Mouse (Mus musculus) intestine, embryonic 14.5 days (tissue): ENCODE results near the gene Saa4. TPM values are rescaled to one million over a fixed set of nuclear protein-coding genes. Genes with fewer than 3 reads are reported as not detected.

ENCODE experiments used
- ATAC-seq: fragments of 200-750 bp; cut with Nextera tagmentation; replicated peaks from 2 replicates; pipeline ENCODE4 v1.8.0; 2017; ENCODE audit warnings: low read depth, moderate number of reproducible peaks, moderate TSS enrichment, moderate library complexity; ENCODE audit not compliant: low FRiP score, low TSS enrichment
- DNase-seq: peaks from one replicate; pipeline ENCODE4 v3.0.0-alpha.2; 2018; ENCODE audit warnings: low spot score
- H3K27ac ChIP-seq: fragments of 300-500 bp; sonication (generic); 2 replicates; pipeline ENCODE4 v1.5.1; 2014; ENCODE audit warnings: low read depth, mild to moderate bottlenecking, control low read depth
- H3K27me3 ChIP-seq: fragments of 300-500 bp; sonication (generic); replicated peaks from 2 replicates; pipeline ENCODE4 v1.6.1; 2014; ENCODE audit warnings: low read length, control low read depth; ENCODE audit not compliant: control insufficient read depth, insufficient read depth
- H3K36me3 ChIP-seq: fragments of 300-500 bp; sonication (generic); 2 replicates; pipeline ENCODE4 v1.6.1; 2014; ENCODE audit warnings: low read length, control low read depth; ENCODE audit not compliant: control insufficient read depth, insufficient read depth
- H3K4me1 ChIP-seq: fragments of 300-500 bp; sonication (generic); replicated peaks from 2 replicates; pipeline ENCODE4 v1.6.1; 2014; ENCODE audit warnings: low read length, control low read depth, mixed read lengths; ENCODE audit not compliant: control insufficient read depth, insufficient read depth
- H3K4me2 ChIP-seq: fragments of 300-500 bp; sonication (generic); 2 replicates; pipeline ENCODE4 v1.6.1; 2014; ENCODE audit warnings: low read length
- H3K4me3 ChIP-seq: fragments of 300-500 bp; sonication (generic); 2 replicates; pipeline ENCODE4 v1.5.1; 2014; ENCODE audit warnings: low read depth, low read length, control low read depth, mixed read lengths
- H3K9ac ChIP-seq: fragments of 300-500 bp; sonication (generic); 2 replicates; pipeline ENCODE4 v1.6.1; 2014; ENCODE audit warnings: mild to moderate bottlenecking, low read length
- H3K9me3 ChIP-seq: fragments of 300-500 bp; sonication (generic); 2 replicates; pipeline ENCODE4 v1.6.1; 2016; ENCODE audit warnings: low read length, control low read depth; ENCODE audit not compliant: control insufficient read depth
- WGBS: fragments of 180-500 bp; shearing (Covaris S2); extraction: QIAGEN DNeasy Blood & Tissue Kit; methylation state at CpG from one replicate; pipeline ENCODE4 v1.1.7; 2014; 5-methylcytosine and 5-hydroxymethylcytosine counted together
- polyA plus RNA-seq: library from polyadenylated mRNA; unstranded; fragments of >200 nt; fragmentation: Nextera tagmentation; extraction: Ambion mirVana; gene quantifications from 2 replicates; pipeline ENCODE4 v1.2.1, GENCODE M21; 2014

The Saa4 gene
- polyA plus RNA-seq, 1 experiment from 2014 or later, result not detected

- Histone ChIP-seq H3K27me3 (0 out of 2 replicates have a peak, but pooled peaks cover 3% of the 10 kb centered on the region), H3K27ac (no peak overlapping the region), H3K4me1 (no peaks in the 10 kb centered on the region), H3K9ac (no peak overlapping the region), H3K4me2 (no peak overlapping the region), H3K36me3 (no peaks in the 10 kb centered on the region), H3K9me3 (no peaks in the 10 kb centered on the region), H3K4me3 (no peak overlapping the region)
- 93% methylated on average over 6 of the region's 6 CpGs for WGBS
- no peak for DNase-seq
- no peak for ATAC-seq
Measured at GRCm38 (mm10) chr7:46723354-46723753, 9.0 kb downstream of the Saa4 start.

- DNase-seq (no peak), ATAC-seq (no peak)
- 79% methylated on average over 9 of the region's 9 CpGs for WGBS
- H3K27me3 ChIP-seq, result 0 out of 2 replicates have a peak, but pooled peaks cover 3% of the 10 kb centered on the region
- no peak overlapping the region for H3K4me3 ChIP-seq
- no peaks in the 10 kb centered on the region for H3K4me1 ChIP-seq
- H3K27ac ChIP-seq, result no peak overlapping the region
- H3K9ac ChIP-seq, result no peak overlapping the region
- no peak overlapping the region for H3K4me2 ChIP-seq
- H3K9me3 ChIP-seq, result no peaks in the 10 kb centered on the region
- no peaks in the 10 kb centered on the region for H3K36me3 ChIP-seq
Measured at GRCm38 (mm10) chr7:46720460-46720859, 11.9 kb downstream of the Saa4 start.

- H3K9ac ChIP-seq, result no peak overlapping the region
- H3K27me3 ChIP-seq, result 0 out of 2 replicates have a peak, but pooled peaks cover 3% of the 10 kb centered on the region
- no peak overlapping the region for H3K4me2 ChIP-seq
- H3K9me3 ChIP-seq, result no peaks in the 10 kb centered on the region
- no peak overlapping the region for H3K4me3 ChIP-seq
- no peak overlapping the region for H3K27ac ChIP-seq
- H3K36me3 ChIP-seq, result no peaks in the 10 kb centered on the region
- DNase-seq, result no peak
- H3K4me1 ChIP-seq, result no peaks in the 10 kb centered on the region
- WGBS, result 61% methylated on average over 7 of the region's 7 CpGs
- no peak for ATAC-seq
Measured at GRCm38 (mm10) chr7:46719526-46719925, 12.9 kb downstream of the Saa4 start.

GRCm38 (mm10) chr7:46718591-46719270, 13.7 kb downstream of the Saa4 start:
- DNase-seq (no peak), ATAC-seq (no peak)
- Histone ChIP-seq H3K9ac (no peak overlapping the region), H3K4me2 (no peak overlapping the region), H3K4me3 (no peak overlapping the region), H3K4me1 (no peaks in the 10 kb centered on the region), H3K36me3 (no peaks in the 10 kb centered on the region), H3K27ac (no peak overlapping the region), H3K27me3 (0 out of 2 replicates have a peak, but pooled peaks cover 3% of the 10 kb centered on the region), H3K9me3 (no peaks in the 10 kb centered on the region)
- WGBS, result 76% methylated on average over 7 of the region's 7 CpGs

GRCm38 (mm10) chr7:46716897-46717296, 15.5 kb downstream of the Saa4 start:
- DNase-seq, result no peak
- WGBS, result 46% methylated on average over 5 of the region's 5 CpGs
- Histone ChIP-seq H3K36me3 (no peaks in the 10 kb centered on the region), H3K9me3 (no peaks in the 10 kb centered on the region), H3K27me3 (0 out of 2 replicates have a peak, but pooled peaks cover 3% of the 10 kb centered on the region), H3K27ac (no peak overlapping the region), H3K4me2 (no peak overlapping the region), H3K9ac (no peak overlapping the region), H3K4me3 (no peak overlapping the region), H3K4me1 (no peaks in the 10 kb centered on the region)
- no peak for ATAC-seq

DNA sequence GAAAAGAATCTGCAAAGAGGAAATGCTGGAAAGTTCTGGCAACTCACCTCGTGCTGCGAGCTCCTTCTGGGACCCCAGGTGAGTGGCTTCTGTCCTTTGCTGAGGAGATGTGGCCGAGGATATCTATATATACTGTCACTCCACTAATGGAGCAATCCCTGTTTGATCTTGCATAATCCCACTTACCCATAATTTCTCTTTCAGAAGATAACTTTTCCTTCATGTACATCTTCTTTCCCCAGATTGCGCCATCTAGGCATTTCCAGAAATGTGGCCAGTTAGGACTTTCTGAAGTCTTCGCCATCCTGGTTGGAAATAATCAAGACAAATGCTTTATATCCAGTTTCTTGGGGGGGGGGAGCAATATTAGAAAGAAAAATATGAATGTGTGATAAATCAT, 16.8 kb downstream of the Saa4 start, which contains the start of gene Saa3:
Saa3 (minus strand) TSS at position 101 of the 400 bp plus-strand sequence.
- no peaks in the 10 kb centered on the region for H3K36me3 ChIP-seq
- no peaks in the 10 kb centered on the region for H3K4me1 ChIP-seq
- H3K27me3 ChIP-seq, result no peaks in the 10 kb centered on the region
- no peak for DNase-seq
- no peak for ATAC-seq
- H3K9ac ChIP-seq, result no peak within 1 kb of the TSS
- H3K9me3 ChIP-seq, result no peaks in the 10 kb centered on the region
- no peak within 1 kb of the TSS for H3K4me3 ChIP-seq
- no peak within 1 kb of the TSS for H3K27ac ChIP-seq
- 89% methylated on average over 5 of the region's 5 CpGs for WGBS
- H3K4me2 ChIP-seq, result no peak within 1 kb of the TSS

DNA sequence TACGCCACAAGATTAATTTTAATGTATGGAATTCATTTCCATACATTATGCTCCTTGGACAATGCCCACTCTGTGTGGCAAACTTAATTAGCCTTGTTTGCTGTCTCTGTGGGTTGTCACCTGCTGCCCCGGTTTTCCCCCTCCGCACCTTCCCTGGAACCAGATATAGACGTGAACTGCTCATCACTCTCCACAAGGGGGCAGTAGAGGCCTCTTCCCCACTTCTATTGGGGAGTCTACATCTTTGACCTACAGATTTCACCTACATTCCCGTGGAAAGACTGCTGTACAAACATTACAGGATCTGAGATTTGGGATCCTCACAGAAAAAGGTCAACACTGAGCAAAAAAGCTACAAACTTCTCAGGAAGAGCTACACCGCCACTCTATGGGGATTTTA, 17.9 kb downstream of the Saa4 start:
- no peak overlapping the region for H3K9ac ChIP-seq
- H3K4me3 ChIP-seq, result no peak overlapping the region
- H3K9me3 ChIP-seq, result no peaks in the 10 kb centered on the region
- no peak overlapping the region for H3K27ac ChIP-seq
- ATAC-seq (no peak), DNase-seq (peak; percentile 79)
- no peak overlapping the region for H3K4me2 ChIP-seq
- H3K4me1 ChIP-seq, result peaks cover 2% of the 10 kb centered on the region
- WGBS, result 32% methylated on average over 6 of the region's 6 CpGs
- no peaks in the 10 kb centered on the region for H3K27me3 ChIP-seq
- H3K36me3 ChIP-seq, result no peaks in the 10 kb centered on the region

DNA sequence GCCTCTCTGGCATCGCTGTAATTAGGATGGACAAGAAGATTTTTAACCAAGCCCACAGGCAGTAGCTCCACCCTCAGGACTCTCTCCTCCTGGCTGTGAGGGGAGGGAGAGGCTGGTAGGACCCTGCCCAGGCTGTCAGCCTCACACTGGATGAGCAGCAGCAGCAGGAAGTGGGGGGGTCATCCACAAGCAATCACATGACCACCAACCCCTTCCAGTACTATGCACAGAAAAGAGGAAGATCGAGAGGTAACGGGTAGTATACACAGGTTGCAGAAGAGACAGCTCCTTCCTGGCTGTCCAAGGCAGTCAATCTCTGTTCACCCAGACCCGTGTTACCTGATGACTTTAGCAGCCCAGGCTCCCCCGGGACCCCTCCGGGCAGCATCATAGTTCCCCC, 20.2 kb downstream of the Saa4 start:
- DNase-seq, result no peak
- H3K4me1 ChIP-seq, result peaks cover 7% of the 10 kb centered on the region
- no peak overlapping the region for H3K27ac ChIP-seq
- no peak overlapping the region for H3K9ac ChIP-seq
- H3K4me2 ChIP-seq, result no peak overlapping the region
- no peak overlapping the region for H3K4me3 ChIP-seq
- no peaks in the 10 kb centered on the region for H3K9me3 ChIP-seq
- no peak for ATAC-seq
- 62% methylated on average over 6 of the region's 6 CpGs for WGBS
- no peaks in the 10 kb centered on the region for H3K27me3 ChIP-seq
- peaks cover 13% of the 10 kb centered on the region; the same call in 1 of the 2 replicates for H3K36me3 ChIP-seq

DNA sequence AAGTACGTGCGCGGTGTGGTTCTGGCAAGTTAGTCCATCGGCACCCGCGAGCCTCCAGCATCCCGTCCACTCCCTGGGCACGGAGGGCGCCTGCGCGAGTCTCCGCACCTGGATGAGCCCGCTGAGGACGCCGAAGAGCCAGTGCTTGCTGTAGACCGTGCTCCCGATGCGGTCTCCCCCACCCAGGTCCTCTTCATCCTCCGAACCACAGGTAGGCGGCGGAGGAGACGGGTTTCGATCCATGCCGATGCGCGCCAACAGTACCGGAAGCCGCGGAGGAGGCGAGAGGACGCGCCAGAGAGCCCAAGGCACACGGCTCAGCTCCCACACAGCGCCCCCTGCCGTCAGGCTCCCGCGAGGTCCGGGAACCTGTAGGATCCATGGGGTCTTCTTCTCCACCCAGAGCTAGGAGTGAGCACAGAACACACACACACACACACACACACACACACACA, 22.0 kb downstream of the Saa4 start, which contains the start of gene Saal1:
Saal1 (minus strand) TSS at position 291 of the 455 bp plus-strand sequence.
- peaks cover 7% of the 10 kb centered on the region for H3K4me1 ChIP-seq
- 2% methylated on average over 38 of the region's 38 CpGs for WGBS
- peaks cover 31% of the 10 kb centered on the region for H3K36me3 ChIP-seq
- peak within 1 kb of the TSS; percentile 80 for H3K27ac ChIP-seq
- peak; percentile 99 for DNase-seq
- ATAC-seq, result peak; percentile 94
- peak within 1 kb of the TSS; percentile 60 for H3K4me2 ChIP-seq
- peak within 1 kb of the TSS; percentile 66 for H3K4me3 ChIP-seq
- peak within 1 kb of the TSS; percentile 89 for H3K9ac ChIP-seq
- no peaks in the 10 kb centered on the region for H3K9me3 ChIP-seq
- H3K27me3 ChIP-seq, result no peaks in the 10 kb centered on the region
